Mouse (Mus musculus) bone marrow macrophage, adult 2 months (primary cell): Measurements from ENCODE around the gene Anks3.

Source experiments
- CTCF ChIP-seq: IDR thresholded peaks from 2 replicates; pipeline ENCODE4 v1.5.1; 2012; ENCODE audit warnings: low read depth, mild to moderate bottlenecking, low read length, moderate library complexity
- POLR2A ChIP-seq: IDR thresholded peaks from 2 replicates; pipeline ENCODE4 v1.6.1; 2012; ENCODE audit warnings: mild to moderate bottlenecking, low read depth, low read length, borderline replicate concordance

- TF ChIP-seq CTCF (no peak), POLR2A (no peak)
These were observed 67.6 kb downstream of the Anks3 start for GRCm38 (mm10) chr16:4896249-4897027.
